Mouse (Mus musculus) liver, embryonic 16.5 days (tissue): ENCODE results near the gene Inpp5b. TPM values are rescaled to one million over a fixed set of nuclear protein-coding genes. Genes with fewer than 3 reads are reported as not detected.

Experiments
- ATAC-seq: fragments of 200-750 bp; cut with Nextera tagmentation; 2 replicates; pipeline ENCODE4 v1.8.0; 2017; ENCODE audit warnings: low read depth, mild to moderate bottlenecking, moderate number of reproducible peaks, moderate library complexity
- H3K27ac ChIP-seq: fragments of 300-500 bp; sonication (generic); 2 replicates; pipeline ENCODE4 v1.5.1; 2014; ENCODE audit warnings: mild to moderate bottlenecking, low read length
- H3K27me3 ChIP-seq: fragments of 300-500 bp; sonication (generic); 2 replicates; pipeline ENCODE4 v1.6.1; 2014; ENCODE audit warnings: low read depth, low read length, mixed read lengths; ENCODE audit not compliant: control insufficient read depth, insufficient read depth
- H3K36me3 ChIP-seq: fragments of 300-500 bp; sonication (generic); 2 replicates; pipeline ENCODE4 v1.6.1; 2014; ENCODE audit warnings: mild to moderate bottlenecking; ENCODE audit not compliant: control insufficient read depth, insufficient read depth
- H3K4me1 ChIP-seq: fragments of 300-500 bp; sonication (generic); 2 replicates; pipeline ENCODE4 v1.6.1; 2014; ENCODE audit warnings: low read depth, low read length, mixed read lengths; ENCODE audit not compliant: control insufficient read depth
- H3K4me2 ChIP-seq: fragments of 300-500 bp; sonication (generic); 2 replicates; pipeline ENCODE4 v1.6.1; 2014; ENCODE audit warnings: low read depth, low read length, mixed read lengths
- H3K4me3 ChIP-seq: fragments of 300-500 bp; sonication (generic); 2 replicates; pipeline ENCODE4 v1.5.1; 2014; ENCODE audit warnings: low read depth, mild to moderate bottlenecking, low read length
- H3K9ac ChIP-seq: fragments of 300-500 bp; sonication (generic); 2 replicates; pipeline ENCODE4 v1.6.1; 2014; ENCODE audit warnings: low read depth, low read length
- H3K9me3 ChIP-seq: fragments of 300-500 bp; sonication (generic); replicated peaks from 2 replicates; pipeline ENCODE4 v1.6.1; 2016; ENCODE audit warnings: low read length; ENCODE audit not compliant: control insufficient read depth
- WGBS: fragments of 180-500 bp; shearing (Covaris S2); extraction: QIAGEN DNeasy Blood & Tissue Kit; methylation state at CpG from one replicate; pipeline ENCODE4 v1.1.7; 2014; ENCODE audit not compliant: insufficient replicate concordance; 5-methylcytosine and 5-hydroxymethylcytosine counted together
- polyA plus RNA-seq: library from polyadenylated mRNA; unstranded; fragments of >200 nt; fragmentation: Nextera tagmentation; extraction: Ambion mirVana; gene quantifications from 2 replicates; pipeline ENCODE4 v1.2.1, GENCODE M21; 2015

The Inpp5b gene
- polyA plus RNA-seq, 1 experiment from 2014 or later = 39.1 TPM

GRCm38 (mm10) chr4:124770624-124771023 is 29.0 kb downstream of the Inpp5b start:
- Histone ChIP-seq H3K9me3 (no peaks in the 10 kb centered on the region), H3K27me3 (no peaks in the 10 kb centered on the region), H3K36me3 (no peaks in the 10 kb centered on the region), H3K4me1 (peaks cover 83% of the 10 kb centered on the region), H3K9ac (no peak overlapping the region), H3K4me3 (no peak overlapping the region), H3K4me2 (no peak overlapping the region), H3K27ac (no peak overlapping the region)
- WGBS = 59% methylated on average over 5 of the region's 5 CpGs
- no peak for ATAC-seq

DNA sequence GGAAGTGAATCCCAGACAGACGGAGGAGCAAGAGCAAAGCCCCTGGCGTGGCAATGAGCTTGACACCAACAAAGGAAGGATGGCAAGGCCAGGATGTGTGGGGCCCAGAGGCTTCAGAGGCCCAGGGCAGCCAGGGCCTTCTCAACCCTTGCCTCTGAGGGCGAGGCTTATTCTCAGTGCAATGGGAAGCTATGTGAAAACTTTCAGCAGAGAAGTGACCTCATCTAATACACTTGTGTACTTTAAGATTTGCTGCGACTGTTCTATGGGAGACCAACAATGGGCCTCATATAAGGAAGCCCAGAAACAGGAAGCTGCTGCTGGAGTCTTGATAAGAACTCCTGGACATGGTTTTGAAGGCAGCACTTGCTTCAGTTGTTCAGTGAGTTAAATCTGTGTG is 30.5 kb downstream of the Inpp5b start:
- Histone ChIP-seq H3K9ac (peak overlapping the region; percentile 33; the same call in 1 of the 2 replicates), H3K4me1 (peaks cover 69% of the 10 kb centered on the region), H3K36me3 (no peaks in the 10 kb centered on the region), H3K27ac (peak overlapping the region; percentile 77), H3K9me3 (no peaks in the 10 kb centered on the region), H3K4me2 (no peak overlapping the region), H3K4me3 (no peak overlapping the region), H3K27me3 (no peaks in the 10 kb centered on the region)
- no peak for ATAC-seq
- WGBS = 15% methylated on average over 4 of the region's 4 CpGs

- no peak overlapping the region for H3K4me3 ChIP-seq
- no peaks in the 10 kb centered on the region for H3K27me3 ChIP-seq
- ATAC-seq = no peak
- peaks cover 60% of the 10 kb centered on the region for H3K4me1 ChIP-seq
- WGBS = 31% methylated on average over 2 of the region's 2 CpGs
- H3K4me2 ChIP-seq = peak overlapping the region; percentile 68; the same call in 1 of the 2 replicates
- peak overlapping the region; percentile 95 for H3K27ac ChIP-seq
- no peak overlapping the region for H3K9ac ChIP-seq
- H3K9me3 ChIP-seq = no peaks in the 10 kb centered on the region
- no peaks in the 10 kb centered on the region for H3K36me3 ChIP-seq
Observed at GRCm38 (mm10) chr4:124773449-124773848, 31.8 kb downstream of the Inpp5b start.

DNA sequence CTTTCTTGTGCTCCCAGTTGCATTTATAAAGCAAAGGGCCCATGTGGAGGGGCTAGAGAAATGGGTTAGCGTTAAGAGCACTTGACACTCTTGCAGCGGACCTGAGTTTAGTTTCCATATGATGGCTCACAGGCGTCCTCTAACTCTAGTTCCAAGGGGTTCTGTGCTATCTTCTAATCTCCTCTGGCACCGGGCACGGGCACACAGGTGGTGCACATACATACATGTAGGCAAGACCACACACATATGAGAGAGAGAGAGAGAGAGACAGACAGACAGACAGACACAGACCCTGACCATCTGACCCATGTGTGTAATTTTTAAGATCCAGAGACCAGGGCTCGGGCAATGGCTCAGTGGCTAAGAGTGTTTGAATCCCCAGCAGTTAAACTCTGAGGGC is 32.3 kb downstream of the Inpp5b start:
- Histone ChIP-seq H3K4me3 (peak overlapping the region; percentile 40), H3K9ac (peak overlapping the region; percentile 57), H3K4me1 (peaks cover 55% of the 10 kb centered on the region), H3K36me3 (peaks cover 2% of the 10 kb centered on the region), H3K27me3 (no peaks in the 10 kb centered on the region), H3K27ac (peak overlapping the region; percentile 95), H3K9me3 (no peaks in the 10 kb centered on the region), H3K4me2 (peak overlapping the region; percentile 68)
- 46% methylated on average over 6 of the region's 6 CpGs for WGBS
- peak; percentile 49 for ATAC-seq

DNA sequence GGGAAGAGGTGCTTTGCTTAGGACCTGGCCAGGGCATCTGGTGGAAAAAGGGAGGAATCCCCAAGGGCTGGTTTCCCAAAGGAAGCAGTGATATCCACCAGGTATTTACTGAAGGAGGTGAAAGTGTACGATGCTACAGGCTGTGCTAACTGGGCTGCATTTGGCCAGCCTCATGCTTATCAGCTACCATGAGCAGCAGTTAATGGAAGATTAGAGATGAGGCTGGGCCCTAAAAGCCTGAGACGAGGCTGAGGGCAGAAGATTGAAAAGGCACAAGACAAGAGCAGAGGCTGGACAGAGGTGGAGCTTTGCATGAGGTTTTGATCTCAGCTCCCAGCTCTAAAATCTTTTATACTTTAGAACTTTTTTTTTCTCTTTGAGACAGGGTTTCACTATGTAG is 32.8 kb downstream of the Inpp5b start:
- peak overlapping the region; percentile 68 for H3K4me2 ChIP-seq
- WGBS = 20% methylated on average over 2 of the region's 2 CpGs
- peak; percentile 97 for ATAC-seq
- peak overlapping the region; percentile 95 for H3K27ac ChIP-seq
- H3K27me3 ChIP-seq = no peaks in the 10 kb centered on the region
- peak overlapping the region; percentile 57 for H3K9ac ChIP-seq
- H3K4me3 ChIP-seq = peak overlapping the region; percentile 40
- H3K4me1 ChIP-seq = peaks cover 51% of the 10 kb centered on the region
- H3K36me3 ChIP-seq = peaks cover 6% of the 10 kb centered on the region
- no peaks in the 10 kb centered on the region for H3K9me3 ChIP-seq

DNA sequence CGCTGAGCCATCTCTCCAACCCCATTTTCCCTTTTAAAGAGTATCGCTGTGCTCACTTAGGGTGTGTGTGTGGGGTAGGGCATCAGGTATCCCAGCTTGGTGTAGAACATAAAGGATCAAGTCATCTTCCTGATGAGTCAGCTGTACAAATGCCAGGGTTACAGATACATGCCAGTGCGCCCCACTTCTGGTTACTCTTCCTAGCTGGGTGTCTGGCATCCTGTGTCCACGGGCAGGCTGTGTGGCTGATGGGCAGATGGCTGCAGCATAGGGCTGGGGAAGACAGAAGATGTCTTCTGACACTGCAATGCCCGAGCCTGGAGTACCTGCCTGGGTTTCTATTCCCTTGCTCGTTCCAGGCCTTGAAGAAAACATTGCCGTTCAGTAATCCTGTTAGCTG is 39.7 kb downstream of the Inpp5b start:
- Histone ChIP-seq H3K27ac (no peak overlapping the region), H3K4me2 (no peak overlapping the region), H3K9ac (no peak overlapping the region), H3K4me1 (no peaks in the 10 kb centered on the region), H3K4me3 (no peak overlapping the region), H3K9me3 (no peaks in the 10 kb centered on the region), H3K36me3 (peaks cover 56% of the 10 kb centered on the region), H3K27me3 (no peaks in the 10 kb centered on the region)
- WGBS = 83% methylated on average over 7 of the region's 7 CpGs
- ATAC-seq = no peak

DNA sequence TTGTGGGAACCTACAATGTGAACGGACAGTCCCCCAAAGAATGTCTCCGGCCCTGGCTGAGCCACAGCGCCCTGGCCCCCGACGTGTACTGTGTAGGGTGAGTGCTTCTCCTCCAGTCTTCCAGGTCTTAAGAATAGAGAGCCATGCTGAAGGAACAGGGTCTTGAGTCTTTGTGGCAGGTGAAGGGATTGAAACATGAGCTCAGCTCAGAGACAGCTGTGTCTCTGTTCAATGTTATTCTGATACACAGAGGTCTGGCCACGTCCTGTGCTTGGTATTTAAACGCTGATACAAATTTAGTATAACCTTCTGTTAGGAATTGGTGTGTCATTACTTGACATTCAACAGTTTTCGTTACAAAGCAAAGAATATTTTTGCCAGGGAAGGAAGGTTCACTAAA is 40.7 kb downstream of the Inpp5b start:
- no peaks in the 10 kb centered on the region for H3K9me3 ChIP-seq
- H3K4me3 ChIP-seq = no peak overlapping the region
- no peaks in the 10 kb centered on the region for H3K4me1 ChIP-seq
- peaks cover 66% of the 10 kb centered on the region for H3K36me3 ChIP-seq
- ATAC-seq = no peak
- WGBS = 85% methylated on average over 8 of the region's 8 CpGs
- no peak overlapping the region for H3K27ac ChIP-seq
- no peaks in the 10 kb centered on the region for H3K27me3 ChIP-seq
- H3K9ac ChIP-seq = no peak overlapping the region
- H3K4me2 ChIP-seq = no peak overlapping the region

GRCm38 (mm10) chr4:124783937-124784336 is 42.3 kb downstream of the Inpp5b start:
- H3K9me3 ChIP-seq = no peaks in the 10 kb centered on the region
- no peak overlapping the region for H3K4me2 ChIP-seq

DNA sequence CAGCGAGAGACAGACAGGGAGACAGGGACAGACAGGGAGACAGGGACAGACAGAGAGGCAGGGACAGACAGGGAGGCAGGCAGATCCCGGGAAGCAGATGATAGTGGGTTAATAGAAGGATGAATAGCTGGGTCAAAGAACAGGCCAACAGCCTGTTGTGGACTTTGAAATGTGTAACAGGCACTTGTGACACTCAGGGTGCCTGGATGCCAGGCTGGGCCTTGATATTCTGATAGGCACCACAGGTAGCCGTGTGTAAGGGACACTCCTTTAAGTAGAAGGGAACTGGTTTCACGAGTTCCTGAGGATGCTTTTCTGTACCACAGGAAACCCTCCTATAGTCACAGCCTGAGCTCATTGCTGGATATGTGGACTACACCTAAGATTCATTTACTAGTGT is 48.4 kb downstream of the Inpp5b start:
- H3K4me2 ChIP-seq = no peak overlapping the region
- H3K27me3 ChIP-seq = no peaks in the 10 kb centered on the region
- WGBS = 73% methylated on average over 4 of the region's 4 CpGs
- no peaks in the 10 kb centered on the region for H3K4me1 ChIP-seq
- no peaks in the 10 kb centered on the region for H3K9me3 ChIP-seq
- peaks cover 84% of the 10 kb centered on the region for H3K36me3 ChIP-seq
- H3K27ac ChIP-seq = no peak overlapping the region
- H3K4me3 ChIP-seq = no peak overlapping the region
- H3K9ac ChIP-seq = no peak overlapping the region
- no peak for ATAC-seq

More at GRCm38 (mm10) chr4:124783937-124784336, 42.3 kb downstream of the Inpp5b start:
- Histone ChIP-seq H3K27me3 (no peaks in the 10 kb centered on the region), H3K4me3 (no peak overlapping the region), H3K27ac (no peak overlapping the region), H3K4me1 (no peaks in the 10 kb centered on the region), H3K9ac (no peak overlapping the region), H3K36me3 (peaks cover 76% of the 10 kb centered on the region)
- no peak for ATAC-seq
- WGBS = 89% methylated on average over 8 of the region's 8 CpGs
